Mouse (Mus musculus): ENCODE data around the gene Clcn7. TPM values are rescaled to one million over a fixed set of nuclear protein-coding genes. Genes with fewer than 3 reads are reported as not detected.
A peak's percentile ranks its signal among the peaks of the same experiment; 100 is the strongest.
"Not testable (repeated sequence)": the region's sequence is repeated elsewhere in the genome, so short reads cannot be mapped to it uniquely, and the experiment has no call there.

Clcn7 gene
- polyA plus RNA-seq, 1 experiment from 2014 or later = 24.4 TPM

GRCm38 (mm10) chr17:25111739-25112422 is 21.3 kb upstream of the Clcn7 start:
- Histone ChIP-seq H3K4me3 (no peak overlapping the region), H3K36me3 (replicated peaks) (peaks cover 74% of the 10 kb centered on the region), H3K9me3 (no peaks in the 10 kb centered on the region), H3K27me3 (replicated peaks; ENCODE audit: low read depth, poor library complexity, severe bottlenecking) (no peaks in the 10 kb centered on the region), H3K27ac (replicated peaks) (no peak overlapping the region), H3K4me1 (peaks cover 24% of the 10 kb centered on the region)
- DNase-seq (ENCODE audit: low spot score) = no peak
- 86% methylated on average over 8 of the region's 8 CpGs for WGBS

GRCm38 (mm10) chr17:25112423-25112810 is 20.8 kb upstream of the Clcn7 start:
- H3K36me3 ChIP-seq (replicated peaks) = peaks cover 69% of the 10 kb centered on the region
- H3K9me3 ChIP-seq = no peaks in the 10 kb centered on the region
- no peak overlapping the region for H3K27ac ChIP-seq (replicated peaks)
- WGBS = 83% methylated on average over 3 of the region's 3 CpGs
- no peaks in the 10 kb centered on the region for H3K27me3 ChIP-seq (replicated peaks; ENCODE audit: low read depth, poor library complexity, severe bottlenecking)
- peaks cover 24% of the 10 kb centered on the region for H3K4me1 ChIP-seq
- DNase-seq (ENCODE audit: low spot score) = no peak
- no peak overlapping the region for H3K4me3 ChIP-seq

GRCm38 (mm10) chr17:25114908-25115645 is 18.1 kb upstream of the Clcn7 start:
- peaks cover 42% of the 10 kb centered on the region for H3K36me3 ChIP-seq (replicated peaks)
- peaks cover 24% of the 10 kb centered on the region for H3K4me1 ChIP-seq
- peak overlapping the region; percentile 68 for H3K4me3 ChIP-seq
- no peaks in the 10 kb centered on the region for H3K9me3 ChIP-seq
- 11% methylated on average over 23 of the region's 23 CpGs for WGBS
- peak overlapping the region; percentile 96 for H3K27ac ChIP-seq (replicated peaks)
- H3K27me3 ChIP-seq (replicated peaks; ENCODE audit: low read depth, poor library complexity, severe bottlenecking) = no peaks in the 10 kb centered on the region
- DNase-seq (ENCODE audit: low spot score) = no peak

- peak within 1 kb of the TSS; percentile 96 for H3K27ac ChIP-seq (replicated peaks)
- no peaks in the 10 kb centered on the region for H3K9me3 ChIP-seq
- H3K4me1 ChIP-seq = peaks cover 29% of the 10 kb centered on the region
- 5% methylated on average over 40 of the region's 40 CpGs for whole genome bisulfite sequencing
- H3K27me3 ChIP-seq (replicated peaks; ENCODE audit: low read depth, poor library complexity, severe bottlenecking) = no peaks in the 10 kb centered on the region
- H3K36me3 ChIP-seq (replicated peaks) = peaks cover 35% of the 10 kb centered on the region
- H3K4me3 ChIP-seq = peak within 1 kb of the TSS; percentile 68
- peak; percentile 92 for DNase-seq (ENCODE audit: low spot score)
These were observed 17.3 kb upstream of the Clcn7 start, which contains the start of gene Telo2 for GRCm38 (mm10) chr17:25115664-25116432. TSS of gene Telo2 (minus strand) at chr17:25115967.

GRCm38 (mm10) chr17:25117263-25117662 is 15.9 kb upstream of the Clcn7 start:
- Histone ChIP-seq H3K27me3 (replicated peaks; ENCODE audit: low read depth, poor library complexity, severe bottlenecking) (no peaks in the 10 kb centered on the region), H3K9me3 (no peaks in the 10 kb centered on the region), H3K27ac (replicated peaks) (no peak overlapping the region), H3K4me1 (peaks cover 29% of the 10 kb centered on the region), H3K4me3 (no peak overlapping the region), H3K36me3 (replicated peaks) (peaks cover 21% of the 10 kb centered on the region)
- DNase-seq (ENCODE audit: low spot score) = no peak
- WGBS = 33% methylated on average over 4 of the region's 4 CpGs

GRCm38 (mm10) chr17:25120406-25120805 is 12.8 kb upstream of the Clcn7 start, which contains the start of gene Ptx4:
TSS of gene Ptx4 (plus strand) at chr17:25120760.
- Histone ChIP-seq H3K27ac (replicated peaks) (no peak within 1 kb of the TSS), H3K9me3 (no peaks in the 10 kb centered on the region), H3K4me1 (peaks cover 17% of the 10 kb centered on the region), H3K4me3 (no peak within 1 kb of the TSS), H3K27me3 (replicated peaks; ENCODE audit: low read depth, poor library complexity, severe bottlenecking) (no peaks in the 10 kb centered on the region), H3K36me3 (replicated peaks) (no peaks in the 10 kb centered on the region)
- 41% methylated on average over 3 of the region's 3 CpGs for WGBS
- peak; percentile 30 for DNase-seq (ENCODE audit: low spot score)

- WGBS = 28% methylated on average over 7 of the region's 7 CpGs
- Histone ChIP-seq H3K9me3 (no peaks in the 10 kb centered on the region), H3K27ac (replicated peaks) (no peak overlapping the region), H3K4me3 (no peak overlapping the region), H3K27me3 (replicated peaks; ENCODE audit: low read depth, poor library complexity, severe bottlenecking) (no peaks in the 10 kb centered on the region), H3K36me3 (replicated peaks) (no peaks in the 10 kb centered on the region), H3K4me1 (peaks cover 6% of the 10 kb centered on the region)
- peak; percentile 29 for DNase-seq (ENCODE audit: low spot score)
These were observed 9.2 kb upstream of the Clcn7 start for GRCm38 (mm10) chr17:25123979-25124378.

GRCm38 (mm10) chr17:25125442-25126060 is 7.6 kb upstream of the Clcn7 start:
- H3K36me3 ChIP-seq (replicated peaks); H3K4me1 ChIP-seq; H3K4me3 ChIP-seq; H3K27ac ChIP-seq (replicated peaks); DNase-seq (ENCODE audit: low spot score); H3K27me3 ChIP-seq (replicated peaks; ENCODE audit: low read depth, poor library complexity, severe bottlenecking); H3K9me3 ChIP-seq: not testable (repeated sequence)
- WGBS = 75% methylated on average over 3 of the region's 3 CpGs

GRCm38 (mm10) chr17:25127079-25127478 is 6.1 kb upstream of the Clcn7 start:
- 67% methylated on average over 8 of the region's 8 CpGs for WGBS
- no peaks in the 10 kb centered on the region for H3K27me3 ChIP-seq (replicated peaks; ENCODE audit: low read depth, poor library complexity, severe bottlenecking)
- H3K27ac ChIP-seq (replicated peaks) = no peak overlapping the region
- H3K4me1 ChIP-seq = no peaks in the 10 kb centered on the region
- H3K9me3 ChIP-seq = no peaks in the 10 kb centered on the region
- H3K4me3 ChIP-seq = no peak overlapping the region
- no peaks in the 10 kb centered on the region for H3K36me3 ChIP-seq (replicated peaks)
- no peak for DNase-seq (ENCODE audit: low spot score)

GRCm38 (mm10) chr17:25127681-25128080 is 5.5 kb upstream of the Clcn7 start:
- no peak overlapping the region for H3K4me3 ChIP-seq
- 79% methylated on average over 9 of the region's 9 CpGs for WGBS
- H3K4me1 ChIP-seq = no peaks in the 10 kb centered on the region
- no peak overlapping the region for H3K27ac ChIP-seq (replicated peaks)
- no peaks in the 10 kb centered on the region for H3K27me3 ChIP-seq (replicated peaks; ENCODE audit: low read depth, poor library complexity, severe bottlenecking)
- no peak for DNase-seq (ENCODE audit: low spot score)
- no peaks in the 10 kb centered on the region for H3K36me3 ChIP-seq (replicated peaks)
- H3K9me3 ChIP-seq = no peaks in the 10 kb centered on the region

- Histone ChIP-seq H3K9me3 (no peaks in the 10 kb centered on the region), H3K36me3 (replicated peaks) (no peaks in the 10 kb centered on the region), H3K27me3 (replicated peaks; ENCODE audit: low read depth, poor library complexity, severe bottlenecking) (no peaks in the 10 kb centered on the region), H3K4me1 (peaks cover 16% of the 10 kb centered on the region), H3K4me3 (no peak overlapping the region), H3K27ac (replicated peaks) (no peak overlapping the region)
- DNase-seq (ENCODE audit: low spot score) = no peak
- 95% methylated on average over 1 of the region's 1 CpGs for WGBS
These were observed 3.1 kb upstream of the Clcn7 start for GRCm38 (mm10) chr17:25130060-25130459.

- Histone ChIP-seq H3K9me3 (no peaks in the 10 kb centered on the region), H3K27ac (replicated peaks) (no peak overlapping the region), H3K4me3 (no peak overlapping the region), H3K36me3 (replicated peaks) (peaks cover 11% of the 10 kb centered on the region), H3K27me3 (replicated peaks; ENCODE audit: low read depth, poor library complexity, severe bottlenecking) (no peaks in the 10 kb centered on the region), H3K4me1 (peaks cover 16% of the 10 kb centered on the region)
- no peak for DNase-seq (ENCODE audit: low spot score)
- 89% methylated on average over 6 of the region's 6 CpGs for WGBS
These were observed 2.4 kb downstream of the Clcn7 start for GRCm38 (mm10) chr17:25135622-25136021.
